Mouse (Mus musculus) heart, postnatal 0 days (tissue): ENCODE measurements around the gene Nol4l. TPM values are rescaled to one million over a fixed set of nuclear protein-coding genes. Genes with fewer than 3 reads are reported as not detected.
A peak's percentile ranks its signal among the peaks of the same experiment; 100 is the strongest.
"Not testable (repeated sequence)": the region's sequence is repeated elsewhere in the genome, so short reads cannot be mapped to it uniquely, and the experiment has no call there.

Source experiments
- ATAC-seq: fragments of 200-750 bp; cut with Nextera tagmentation; 2 replicates; pipeline ENCODE4 v1.8.0; 2017; ENCODE audit warnings: low read depth, moderate number of reproducible peaks, moderate library complexity; ENCODE audit not compliant: insufficient read depth
- DNase-seq: peaks from one replicate; pipeline ENCODE4 v3.0.0-alpha.2; 2016; ENCODE audit warnings: low spot score
- H3K27ac ChIP-seq: fragments of 300-500 bp; sonication (generic); 2 replicates; pipeline ENCODE4 v1.5.1; 2014; ENCODE audit warnings: low read depth, mild to moderate bottlenecking
- H3K27me3 ChIP-seq: fragments of 300-500 bp; sonication (generic); 2 replicates; pipeline ENCODE4 v1.6.1; 2014; ENCODE audit warnings: low read length, mixed read lengths; ENCODE audit not compliant: control insufficient read depth, insufficient read depth
- H3K36me3 ChIP-seq: fragments of 300-500 bp; sonication (generic); replicated peaks from 2 replicates; pipeline ENCODE4 v1.6.1; 2014; ENCODE audit warnings: low read length, mixed read lengths; ENCODE audit not compliant: control insufficient read depth, insufficient read depth
- H3K4me1 ChIP-seq: fragments of 300-500 bp; sonication (generic); 2 replicates; pipeline ENCODE4 v1.6.1; 2014; ENCODE audit warnings: antibody characterized with exemption; ENCODE audit not compliant: control insufficient read depth, insufficient read depth
- H3K4me2 ChIP-seq: fragments of 300-500 bp; sonication (generic); 2 replicates; pipeline ENCODE4 v1.6.1; 2014; ENCODE audit warnings: low read depth, mild to moderate bottlenecking, low read length, moderate library complexity
- H3K4me3 ChIP-seq: fragments of 300-500 bp; sonication (generic); 2 replicates; pipeline ENCODE4 v1.5.1; 2014; ENCODE audit warnings: low read depth, low read length
- H3K9ac ChIP-seq: fragments of 300-500 bp; sonication (generic); replicated peaks from 2 replicates; pipeline ENCODE4 v1.6.1; 2014; ENCODE audit warnings: low read depth, low read length, mixed read lengths
- H3K9me3 ChIP-seq: fragments of 300-500 bp; sonication (generic); replicated peaks from 2 replicates; pipeline ENCODE4 v1.6.1; 2016; ENCODE audit warnings: low read length; ENCODE audit not compliant: control insufficient read depth
- CTCF ChIP-seq: IDR thresholded peaks from 2 replicates; pipeline ENCODE4 v1.5.1; 2016; ENCODE audit warnings: antibody characterized with exemption, control low read depth, low read depth
- EP300 ChIP-seq: IDR thresholded peaks from 2 replicates; pipeline ENCODE4 v1.6.1; 2016; ENCODE audit warnings: antibody characterized with exemption, low read depth
- WGBS: fragments of 180-500 bp; shearing (Covaris S2); extraction: QIAGEN DNeasy Blood & Tissue Kit; methylation state at CpG from one replicate; pipeline ENCODE4 v1.1.7; 2014; 5-methylcytosine and 5-hydroxymethylcytosine counted together
- polyA plus RNA-seq: library from polyadenylated mRNA; unstranded; fragments of >200 nt; fragmentation: Nextera tagmentation; extraction: Ambion mirVana; gene quantifications from 2 replicates; pipeline ENCODE4 v1.2.1, GENCODE M21; 2015
- total RNA-seq: library from RNA; depleted of rRNA; stranded (reverse); fragments of >200 nt; gene quantifications from 2 replicates; pipeline ENCODE4 v1.2.3, GENCODE M21; 2014; ENCODE audit warnings: low replicate concordance

The Nol4l gene
- total and polyA plus RNA-seq, 2 experiments from 2014 or later: 4.3 to 13.1 TPM

DNA sequence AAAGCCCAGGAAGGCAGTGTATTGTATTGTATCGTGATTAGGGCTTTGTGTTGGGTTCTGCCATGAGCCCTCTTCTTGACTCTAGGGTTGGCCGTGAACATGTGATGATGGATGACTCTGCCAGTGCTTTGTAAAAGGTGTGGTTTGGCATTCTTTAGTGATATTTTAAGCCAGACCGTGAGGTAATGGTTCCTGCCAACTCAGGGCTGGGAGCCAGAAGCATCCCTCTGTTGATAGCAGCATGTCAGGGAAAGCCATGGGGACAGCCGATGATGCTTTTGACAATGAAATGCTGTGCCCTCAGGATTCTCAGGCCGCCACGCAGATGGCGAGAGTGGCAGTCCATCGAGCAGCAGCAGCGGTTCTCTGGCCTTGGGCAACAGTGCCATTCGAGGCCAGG lies 136.7 kb downstream of the Nol4l start:
- Histone ChIP-seq H3K27me3 (no peaks in the 10 kb centered on the region), H3K27ac (0 out of 2 replicates have a peak overlapping the region, but pooled peaks have one; percentile 15), H3K4me3 (no peak overlapping the region), H3K9ac (no peak overlapping the region), H3K4me1 (peaks cover 6% of the 10 kb centered on the region; the same call in 1 of the 2 replicates), H3K36me3 (peaks cover 68% of the 10 kb centered on the region), H3K4me2 (no peak overlapping the region), H3K9me3 (no peaks in the 10 kb centered on the region)
- ATAC-seq (peak; percentile 83), DNase-seq (peak; percentile 55)
- TF ChIP-seq EP300 (no peak), CTCF (no peak)
- WGBS: 42% methylated on average over 10 of the region's 10 CpGs

DNA sequence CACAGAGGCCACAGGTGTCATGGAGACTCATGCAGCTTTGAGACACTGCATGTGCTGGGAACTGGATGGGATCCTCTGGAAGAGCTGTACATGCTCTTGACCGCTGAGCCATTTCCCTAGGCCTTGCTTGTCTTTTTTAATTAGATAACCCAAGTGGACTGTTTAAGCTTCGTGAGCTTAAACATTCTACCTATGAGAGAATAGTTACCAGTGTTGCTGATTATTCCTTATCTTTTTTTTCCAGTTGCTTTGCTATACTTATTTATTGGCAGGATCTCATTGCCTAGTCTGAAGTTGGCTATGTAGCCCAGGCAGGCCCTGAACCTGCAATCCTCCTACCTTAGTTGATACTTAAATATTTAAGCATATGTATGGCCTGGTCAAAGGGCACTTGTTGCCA lies 139.9 kb downstream of the Nol4l start:
- TF ChIP-seq CTCF (no peak), EP300 (no peak)
- DNase-seq: no peak
- Histone ChIP-seq H3K36me3 (peaks cover 51% of the 10 kb centered on the region), H3K4me2 (no peak overlapping the region), H3K9me3 (no peaks in the 10 kb centered on the region), H3K27ac (no peak overlapping the region), H3K9ac (no peak overlapping the region), H3K4me1 (peaks cover 6% of the 10 kb centered on the region; the same call in 1 of the 2 replicates), H3K27me3 (no peaks in the 10 kb centered on the region), H3K4me3 (no peak overlapping the region)
- ATAC-seq: no peak
- 71% methylated on average over 2 of the region's 2 CpGs for WGBS

DNA sequence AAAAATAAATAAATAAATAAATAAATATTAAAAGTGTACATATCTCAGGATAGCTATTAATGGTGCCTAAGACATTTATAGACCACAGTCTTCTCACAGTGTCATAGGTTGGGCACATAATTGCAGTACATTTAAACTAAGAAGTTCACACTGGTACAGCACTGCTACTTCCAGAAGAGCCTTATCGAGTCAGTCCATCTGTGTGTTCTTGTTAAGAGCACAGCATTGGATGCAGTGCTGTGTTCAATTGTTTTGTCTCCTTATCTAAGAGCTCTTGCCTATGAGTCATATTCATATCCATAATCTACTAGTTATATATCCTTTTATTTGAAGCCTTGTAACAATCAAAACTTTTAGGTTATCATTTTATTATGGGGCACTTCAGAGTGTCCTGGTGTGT lies 149.3 kb downstream of the Nol4l start:
- Histone ChIP-seq H3K27ac (no peak overlapping the region), H3K4me2 (no peak overlapping the region), H3K36me3 (peaks cover 52% of the 10 kb centered on the region), H3K9ac (no peak overlapping the region), H3K4me3 (no peak overlapping the region), H3K9me3 (no peaks in the 10 kb centered on the region), H3K27me3 (no peaks in the 10 kb centered on the region), H3K4me1 (no peaks in the 10 kb centered on the region)
- WGBS: 82% methylated on average over 1 of the region's 1 CpGs
- DNase-seq (no peak), ATAC-seq (no peak)
- TF ChIP-seq CTCF (no peak), EP300 (no peak)

DNA sequence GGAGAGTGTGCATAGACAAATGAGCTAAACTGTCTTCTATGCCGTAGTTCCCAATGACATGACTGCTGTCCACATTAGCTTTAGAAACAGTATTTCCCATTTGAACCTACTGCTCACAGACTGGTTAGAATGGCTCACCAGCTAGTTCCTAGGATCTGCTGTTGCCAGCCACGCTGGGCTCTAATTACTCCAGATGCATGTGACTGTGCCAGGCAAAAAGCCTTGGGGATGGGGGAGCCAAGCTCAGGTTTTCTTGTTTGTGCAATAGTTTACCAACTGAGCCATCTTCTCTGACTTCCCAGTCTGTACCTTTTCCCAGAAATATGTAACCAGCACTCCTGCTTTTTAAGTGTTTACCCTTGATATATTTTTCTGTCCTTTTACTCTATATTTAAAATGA lies 154.4 kb downstream of the Nol4l start:
- H3K4me1 ChIP-seq: no peaks in the 10 kb centered on the region
- no peaks in the 10 kb centered on the region for H3K27me3 ChIP-seq
- no peak overlapping the region for H3K9ac ChIP-seq
- WGBS: 64% methylated on average over 2 of the region's 2 CpGs
- no peak for DNase-seq
- H3K4me3 ChIP-seq: no peak overlapping the region
- no peak overlapping the region for H3K4me2 ChIP-seq
- no peak for ATAC-seq
- H3K27ac ChIP-seq: no peak overlapping the region
- peaks cover 23% of the 10 kb centered on the region for H3K36me3 ChIP-seq
- H3K9me3 ChIP-seq: no peaks in the 10 kb centered on the region
- TF ChIP-seq EP300: no peak
- TF ChIP-seq CTCF: no peak

DNA sequence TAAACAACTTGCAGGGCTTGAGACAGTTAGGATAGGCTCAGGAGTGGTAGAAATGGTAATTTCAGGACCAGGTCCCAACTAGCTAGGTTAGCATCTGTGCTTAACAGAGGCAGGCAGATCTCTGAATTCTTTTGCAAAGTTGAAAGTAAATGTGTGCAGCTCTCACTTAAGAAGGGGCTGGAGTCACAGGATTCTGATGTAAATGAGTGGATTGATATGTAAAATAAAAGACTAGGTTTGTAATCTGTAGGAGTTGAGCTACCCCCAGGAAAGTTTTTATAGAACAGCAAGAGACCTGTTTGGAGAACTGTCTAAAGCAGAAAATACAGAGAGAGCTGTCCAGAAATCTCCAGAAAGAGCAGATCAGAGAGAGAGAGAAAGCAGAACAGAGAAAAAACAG lies 158.9 kb downstream of the Nol4l start:
- H3K4me1 ChIP-seq: no peaks in the 10 kb centered on the region
- H3K27ac ChIP-seq: no peak overlapping the region
- ATAC-seq (no peak), DNase-seq (no peak)
- H3K27me3 ChIP-seq: no peaks in the 10 kb centered on the region
- H3K9ac ChIP-seq: no peak overlapping the region
- no peak overlapping the region for H3K4me3 ChIP-seq
- H3K4me2 ChIP-seq: no peak overlapping the region
- H3K36me3 ChIP-seq: peaks cover 30% of the 10 kb centered on the region
- H3K9me3 ChIP-seq: no peaks in the 10 kb centered on the region
- no peak for TF ChIP-seq EP300
- no peak for TF ChIP-seq CTCF

DNA sequence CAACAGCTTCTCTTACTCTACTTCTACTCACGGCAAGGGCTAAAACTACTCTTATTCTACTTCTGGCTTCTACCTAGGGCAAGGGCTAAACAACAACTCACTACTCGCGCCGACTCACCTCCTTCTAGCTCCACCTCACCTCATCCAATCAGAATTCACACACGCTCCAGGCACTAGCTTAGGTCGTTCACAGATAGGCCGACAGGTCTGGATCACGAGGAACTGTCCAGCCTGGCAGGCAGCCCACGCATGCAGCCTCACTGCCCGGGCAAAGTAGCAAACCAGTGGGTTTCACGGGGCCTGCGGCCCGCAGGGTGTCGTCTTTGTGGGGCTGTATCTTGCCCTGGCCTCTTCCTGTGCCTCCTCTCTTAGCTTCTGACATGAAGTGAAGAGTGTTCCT lies 165.2 kb downstream of the Nol4l start:
- H3K4me1 ChIP-seq, H3K9ac ChIP-seq, H3K9me3 ChIP-seq, ATAC-seq, H3K4me3 ChIP-seq, H3K27ac ChIP-seq, H3K27me3 ChIP-seq, H3K4me2 ChIP-seq, DNase-seq: not testable (repeated sequence)
- peaks cover 61% of the 10 kb centered on the region for H3K36me3 ChIP-seq
- 60% methylated on average over 13 of the region's 14 CpGs for WGBS
